Mouse (Mus musculus) thymus, postnatal 36 days (tissue): Measurements from ENCODE around the gene Ppp1ca.

Source experiments
- DNase-seq, 2 experiments: peaks; one replicate each; pipeline ENCODE4 v3.0.0; 2022; ENCODE audit warnings: mixed read lengths in 2 of 2

The Ppp1ca gene

GRCm38 (mm10) chr19:4191528-4192250, at the start of gene Ppp1ca:
Ppp1ca (plus strand) TSS chr19:4192065.
- peak; percentile 97 to 99 for DNase-seq

DNA sequence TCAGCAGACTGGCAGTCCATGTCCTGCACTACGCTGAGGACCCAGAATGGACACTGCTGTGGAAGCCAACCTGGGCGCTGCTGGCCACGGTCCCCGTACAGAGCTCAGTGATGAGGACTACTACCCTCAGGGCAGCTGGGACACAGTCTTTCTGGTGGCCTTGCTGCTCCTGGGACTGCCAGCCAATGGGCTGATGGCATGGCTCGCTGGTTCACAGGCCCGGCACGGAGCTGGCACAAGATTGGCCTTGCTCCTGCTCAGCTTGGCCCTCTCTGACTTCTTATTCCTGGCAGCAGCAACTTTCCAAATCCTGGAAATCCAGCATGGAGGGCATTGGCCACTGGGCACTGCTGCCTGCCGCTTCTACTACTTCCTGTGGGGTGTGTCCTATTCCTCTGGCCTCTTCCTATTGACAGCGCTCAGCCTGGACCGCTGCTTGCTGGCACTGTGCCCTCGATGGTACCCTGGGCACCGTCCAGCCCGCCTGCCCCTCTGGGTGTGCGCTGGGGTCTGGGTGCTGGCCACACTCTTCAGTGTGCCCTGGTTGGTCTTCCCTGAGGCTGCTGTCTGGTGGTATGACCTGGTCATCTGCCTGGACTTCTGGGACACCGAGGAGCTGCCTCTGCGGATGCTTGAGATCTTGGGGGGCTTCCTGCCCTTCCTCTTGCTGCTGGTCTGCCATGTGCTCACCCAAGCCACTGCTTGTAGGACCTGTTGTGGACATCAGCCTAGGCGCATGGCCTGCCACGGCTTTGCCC, 49.3 kb upstream of the Ppp1ca start:
- DNase-seq: no peak

GRCm38 (mm10) chr19:4143759-4144268, 48.1 kb upstream of the Ppp1ca start, which contains the start of gene Cabp4:
Cabp4 (minus strand) TSS chr19:4144033.
- no peak for DNase-seq

GRCm38 (mm10) chr19:4144550-4145498, 47.0 kb upstream of the Ppp1ca start:
- peak; percentile 34 to 44 for DNase-seq

- DNase-seq: no peak
Observed at GRCm38 (mm10) chr19:4145936-4146335, 45.9 kb upstream of the Ppp1ca start.

- DNase-seq: no peak
Observed at GRCm38 (mm10) chr19:4146366-4147021, 45.4 kb upstream of the Ppp1ca start.

DNA sequence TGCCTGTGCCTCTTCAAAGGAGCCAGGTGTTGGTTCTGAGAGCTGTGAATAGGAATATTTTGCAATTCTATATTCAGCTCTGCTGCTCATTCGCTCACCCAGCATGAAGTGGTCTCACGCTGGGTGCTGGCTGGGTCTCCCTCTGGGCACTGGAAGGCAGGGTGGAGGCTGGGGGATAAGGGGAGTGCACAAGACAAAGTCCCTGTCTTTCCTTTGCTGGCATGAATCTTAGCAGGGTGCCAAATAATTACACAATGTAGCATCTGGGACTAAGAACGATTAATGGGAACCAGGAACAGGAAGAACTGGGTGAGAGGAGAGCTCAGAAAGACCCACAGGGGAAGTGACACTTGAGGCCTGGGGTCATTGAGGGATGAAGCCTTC, 44.9 kb upstream of the Ppp1ca start:
- no peak for DNase-seq

GRCm38 (mm10) chr19:4147782-4148490, 43.9 kb upstream of the Ppp1ca start:
- DNase-seq: no peak

GRCm38 (mm10) chr19:4148491-4148806, 43.4 kb upstream of the Ppp1ca start, which contains the start of gene Coro1b:
Coro1b (plus strand) TSS chr19:4148619.
- DNase-seq: peak; percentile 95 to 97

GRCm38 (mm10) chr19:4148819-4149218, 43.0 kb upstream of the Ppp1ca start:
- no peak for DNase-seq

DNA sequence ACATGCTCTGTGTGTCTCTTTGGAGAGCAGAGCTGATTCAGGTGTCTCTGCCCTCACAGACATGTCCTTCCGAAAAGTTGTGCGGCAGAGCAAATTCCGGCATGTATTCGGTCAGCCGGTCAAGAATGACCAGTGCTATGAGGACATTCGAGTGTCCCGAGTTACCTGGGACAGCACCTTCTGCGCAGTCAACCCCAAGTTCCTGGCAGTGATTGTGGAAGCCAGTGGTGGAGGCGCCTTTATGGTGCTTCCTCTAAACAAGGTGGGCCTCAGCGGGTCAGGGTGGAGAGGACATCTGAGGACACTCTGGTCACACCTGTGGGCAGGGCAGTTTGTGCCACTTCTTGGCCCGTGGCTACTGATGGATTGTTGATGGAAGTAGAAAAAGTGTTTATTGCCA, 42.6 kb upstream of the Ppp1ca start:
- peak in 1 of 2 experiments; percentile 38 for DNase-seq

DNA sequence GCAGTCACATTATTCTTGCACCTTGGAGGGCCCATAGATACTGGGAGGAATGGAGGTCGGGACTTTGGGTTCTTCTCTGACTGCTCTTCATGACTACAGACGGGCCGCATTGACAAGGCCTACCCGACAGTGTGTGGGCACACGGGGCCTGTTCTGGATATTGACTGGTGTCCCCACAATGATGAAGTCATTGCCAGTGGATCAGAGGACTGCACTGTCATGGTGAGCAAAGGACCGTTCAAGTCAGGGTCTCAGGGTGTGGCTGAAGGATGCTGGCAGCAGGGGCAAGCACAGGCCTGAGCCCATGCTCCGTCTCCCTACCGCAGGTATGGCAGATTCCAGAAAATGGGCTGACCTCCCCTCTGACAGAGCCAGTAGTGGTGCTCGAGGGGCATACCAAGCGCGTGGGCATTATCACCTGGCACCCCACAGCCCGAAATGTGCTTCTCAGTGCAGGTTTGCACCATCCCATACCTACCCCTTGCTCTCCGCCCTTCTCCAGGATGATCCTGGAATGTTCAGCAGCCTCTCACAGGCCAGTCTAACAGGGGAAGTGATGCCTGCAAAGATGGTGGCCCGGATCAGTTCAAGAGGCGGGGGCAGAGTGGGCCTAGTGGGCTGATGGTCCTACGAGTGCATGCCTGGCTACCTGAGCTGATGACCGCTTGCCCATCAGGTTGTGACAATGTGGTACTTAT, 42.0 kb upstream of the Ppp1ca start:
- DNase-seq: peak in 1 of 2 experiments; percentile 20

- peak in 1 of 2 experiments; percentile 22 for DNase-seq
Observed at GRCm38 (mm10) chr19:4150567-4151487, 41.0 kb upstream of the Ppp1ca start.

GRCm38 (mm10) chr19:4151488-4151860, 40.4 kb upstream of the Ppp1ca start:
- no peak for DNase-seq

DNA sequence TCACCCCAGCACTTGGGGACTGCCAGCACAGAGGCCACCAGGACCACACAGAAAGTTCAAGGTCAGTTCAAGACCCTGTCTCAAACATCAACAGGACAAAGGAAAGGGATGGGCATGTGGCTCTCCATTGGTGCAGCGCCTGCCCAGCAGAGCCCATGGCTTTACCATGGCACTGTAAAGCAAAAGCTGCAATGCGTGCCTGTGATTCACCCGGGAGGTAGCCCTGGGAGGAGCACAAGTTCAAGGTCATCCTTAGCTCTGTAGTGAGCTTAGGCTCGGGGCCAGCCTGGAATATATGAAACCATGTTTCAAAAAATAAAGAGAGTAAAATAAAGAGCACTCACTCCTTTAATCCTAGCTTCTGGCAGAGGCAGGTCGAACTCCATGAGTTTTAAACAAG, 40.0 kb upstream of the Ppp1ca start:
- DNase-seq: no peak

GRCm38 (mm10) chr19:4152445-4153231, 39.2 kb upstream of the Ppp1ca start:
- no peak for DNase-seq

GRCm38 (mm10) chr19:4153232-4153654, 38.6 kb upstream of the Ppp1ca start, which contains the start of gene Ptprcap:
Ptprcap (plus strand) TSS chr19:4153604.
- no peak for DNase-seq

DNA sequence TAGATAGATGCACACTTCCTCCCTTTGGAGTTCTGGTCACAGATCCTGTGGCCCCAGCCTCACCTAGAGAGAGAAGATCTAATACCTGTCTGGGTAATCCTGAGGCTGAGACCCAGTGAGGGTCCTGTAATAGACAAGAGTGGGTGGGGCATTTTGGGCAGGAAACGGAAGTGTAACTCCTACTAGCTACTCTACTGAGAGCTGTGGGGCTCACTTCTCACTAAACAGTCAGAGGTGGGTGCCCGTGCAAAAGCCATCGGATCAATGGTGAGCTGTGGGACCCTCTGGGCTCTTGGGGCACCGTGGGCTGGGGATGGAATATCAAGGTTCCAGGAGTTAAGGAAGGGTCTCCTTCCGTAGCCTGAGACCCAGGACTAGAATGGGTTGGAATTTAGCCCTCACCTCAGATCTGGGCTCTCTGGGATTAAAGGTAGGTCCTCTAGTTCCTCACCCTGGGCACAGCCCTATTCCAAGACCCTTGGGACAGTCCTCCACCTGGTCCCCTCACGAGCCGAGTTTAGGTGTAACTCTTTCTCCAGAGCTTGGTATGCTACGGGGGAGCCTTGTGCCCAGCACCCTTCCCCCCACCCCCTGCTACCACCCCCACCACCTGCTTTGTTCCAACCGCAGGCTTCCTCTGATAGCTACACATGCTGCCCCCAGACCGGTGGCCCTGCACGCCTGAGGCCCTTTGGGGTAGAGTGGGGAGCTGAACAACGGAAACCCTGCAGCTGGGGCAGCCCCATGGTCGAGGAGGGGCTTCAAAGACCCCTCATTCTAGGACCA, 37.2 kb upstream of the Ppp1ca start:
- DNase-seq: peak; percentile 83 to 89
